7 mouse cellular contexts compared by ENCODE assay signal in the genomic region with DNA sequence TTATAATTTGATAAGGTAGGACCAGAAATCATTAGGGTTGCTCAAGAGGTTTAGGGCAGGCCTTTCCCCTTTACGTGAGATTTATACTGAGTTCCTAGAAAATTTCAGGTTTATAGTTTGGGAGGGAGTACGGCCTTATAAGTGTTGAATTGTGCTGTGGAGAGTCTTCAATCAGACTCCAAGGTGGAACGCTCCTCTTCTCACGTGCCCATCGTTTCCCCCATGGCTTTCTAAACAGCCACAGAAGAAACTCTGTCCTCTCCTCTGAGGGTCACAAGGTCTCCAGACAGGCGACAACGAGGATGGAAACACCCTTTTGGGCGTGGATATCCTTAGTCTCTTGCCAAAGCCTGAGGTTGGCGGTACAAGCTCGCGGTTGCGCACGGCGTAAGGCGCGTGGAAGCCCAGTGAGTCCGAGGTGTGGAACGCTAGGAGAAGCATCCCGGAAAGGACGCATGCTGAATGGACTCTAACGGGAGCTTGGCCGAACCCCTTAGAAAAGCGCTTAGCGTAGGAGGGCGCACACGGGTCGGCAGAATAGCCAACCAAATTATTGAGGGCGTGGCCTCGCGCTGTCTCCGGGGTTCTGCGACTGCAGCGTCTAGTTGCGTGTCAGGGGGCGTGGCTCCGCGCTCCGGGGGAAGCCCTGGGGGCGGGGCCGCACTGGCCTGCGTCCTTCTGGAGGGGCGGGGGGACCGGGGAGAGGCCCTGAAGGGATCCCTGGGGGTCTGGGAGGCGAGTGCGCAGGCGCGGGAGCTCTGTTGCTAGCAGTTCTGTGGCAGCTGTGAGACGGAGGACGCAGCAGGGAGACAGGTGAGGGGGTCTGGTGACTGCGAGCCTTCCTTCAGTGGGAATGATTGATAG. TPM values are rescaled to one million over a fixed set of nuclear protein-coding genes. Genes with fewer than 3 reads are reported as not detected.
DNase-seq lines count a peak whose midpoint lies in the region; ATAC-seq lines count a peak whose summit lies in the region.

A gene (plus strand): TSS at position 738 of the 864 bp plus-strand sequence.

- peak; percentile 85 for ATAC-seq in intestine, embryonic 16.5 days
- peak; percentile 85 for ATAC-seq in midbrain, embryonic 11.5 days (ENCODE audit: low FRiP score)

- peak within 1 kb of the TSS; percentile 61 for H3K4me3 ChIP-seq in intestine, embryonic 16.5 days (ENCODE audit: low read length)
- H3K4me3 ChIP-seq in midbrain, embryonic 11.5 days (ENCODE audit: low read depth, low read length): peak within 1 kb of the TSS; percentile 35

- H3K4me1 ChIP-seq in intestine, embryonic 16.5 days (ENCODE audit: control insufficient read depth, insufficient read depth, low read length): peaks cover 21% of the 10 kb centered on the region
- peaks cover 10% of the 10 kb centered on the region for H3K4me1 ChIP-seq in midbrain, embryonic 11.5 days (ENCODE audit: control insufficient read depth, insufficient read depth, low read length)

- intact Hi-C loops in gastrocnemius, postnatal 36 days (cut with DNase I): loop anchor here (5.0 to 10.0 kb wide), 2 partner anchors 46 to 111 kb away; a partner anchor contains a TSS
- intact Hi-C loops in left cerebral cortex, postnatal 36 days (cut with DNase I): loop anchor here (5.0 to 10.0 kb wide), 2 partner anchors 46 to 161 kb away; a partner anchor contains a TSS

- WGBS in intestine, embryonic 16.5 days: 2% methylated on average over 50 of the region's 50 CpGs
- 4% methylated on average over 49 of the region's 50 CpGs for WGBS in midbrain, embryonic 11.5 days

- no peaks in the 10 kb centered on the region for H3K36me3 ChIP-seq in intestine, embryonic 16.5 days (ENCODE audit: control insufficient read depth, insufficient read depth, low read length)
- H3K36me3 ChIP-seq in midbrain, embryonic 11.5 days (ENCODE audit: control insufficient read depth, insufficient read depth, low read length): no peaks in the 10 kb centered on the region

- H3K9ac ChIP-seq in intestine, embryonic 16.5 days (ENCODE audit: low read depth, low read length): peak within 1 kb of the TSS; percentile 59
- H3K9ac ChIP-seq in midbrain, embryonic 11.5 days (ENCODE audit: low read length): peak within 1 kb of the TSS; percentile 48

- DNase-seq in adrenal gland, adult 18-20 months (ENCODE audit: low spot score in 2 of 2): peak; percentile 97 to 98
- peak; percentile 99 for DNase-seq in embryo, embryonic 11 days
- peak; percentile 95 to 98 for DNase-seq in gastrocnemius, postnatal 36 days
- peak; percentile 96 to 97 for DNase-seq in left cerebral cortex, postnatal 36 days (ENCODE audit: low spot score in 2 of 2)
- DNase-seq in midbrain, embryonic 11.5 days (ENCODE audit: low spot score, missing footprints): peak; percentile 100
- DNase-seq in skeletal muscle tissue, adult 2 months (ENCODE audit: low read depth, low spot score): peak; percentile 96

- peak within 1 kb of the TSS; percentile 72 for H3K27ac ChIP-seq in intestine, embryonic 16.5 days (ENCODE audit: low read length)
- H3K27ac ChIP-seq in midbrain, embryonic 11.5 days (ENCODE audit: low read depth, low read length): 0 out of 2 replicates have a peak within 1 kb of the TSS, but pooled peaks have one; percentile 14

- H3K4me2 ChIP-seq in intestine, embryonic 16.5 days (ENCODE audit: low read depth, low read length): peak within 1 kb of the TSS; percentile 74
- peak within 1 kb of the TSS; percentile 71 for H3K4me2 ChIP-seq in midbrain, embryonic 11.5 days

- H3K9me3 ChIP-seq in intestine, embryonic 16.5 days (ENCODE audit: control insufficient read depth, low read length): no peaks in the 10 kb centered on the region
- H3K9me3 ChIP-seq in midbrain, embryonic 11.5 days (ENCODE audit: control insufficient read depth, low read length): no peaks in the 10 kb centered on the region

- H3K27me3 ChIP-seq in intestine, embryonic 16.5 days (replicated peaks; ENCODE audit: control insufficient read depth, insufficient read depth, low read length): no peaks in the 10 kb centered on the region
- H3K27me3 ChIP-seq in midbrain, embryonic 11.5 days (ENCODE audit: control insufficient read depth, insufficient read depth, low read length): no peaks in the 10 kb centered on the region

RNA-seq across cellular contexts. Expression of the gene that starts here (rescaled TPM):
- 1 to 10 TPM; 5.1 to 6.3 TPM for total RNA-seq in adrenal gland, adult 18-20 months (2021)
- 1 to 10 TPM; 3.5 to 3.6 TPM for total RNA-seq in gastrocnemius, postnatal 36 days (2021)
- 5.1 and 5.4 TPM in 2 replicates for polyA plus RNA-seq in intestine, embryonic 16.5 days (2015; fragmentation: Nextera tagmentation; extraction: Ambion mirVana)
- total RNA-seq in left cerebral cortex, postnatal 36 days (2021): 10 to 100 TPM; 10.4 to 11.1 TPM
- polyA plus RNA-seq in midbrain, embryonic 11.5 days (2014; fragmentation: Nextera tagmentation; extraction: Ambion mirVana): 12.0 and 12.9 TPM in 2 replicates

Comparison
In these comparisons a context has a peak if more than half of its experiments do, and no peak if none do; other contexts are left out.
1. Peak in every context shown above with its lines: DNase-seq, ATAC-seq, H3K4me3 ChIP-seq and H3K27ac ChIP-seq.